Mouse (Mus musculus) heart, embryonic 10.5 days (tissue): ENCODE results near the gene Zfp787. TPM values are rescaled to one million over a fixed set of nuclear protein-coding genes. Genes with fewer than 3 reads are reported as not detected.

Experiments
- DNase-seq: peaks from one replicate; pipeline ENCODE4 v3.0.0-alpha.2; 2017; ENCODE audit warnings: low spot score
- H3K27ac ChIP-seq: fragments of 300-500 bp; sonication (generic); 2 replicates; pipeline ENCODE4 v1.5.1; 2016; ENCODE audit warnings: mild to moderate bottlenecking
- H3K27me3 ChIP-seq: fragments of 300-500 bp; sonication (generic); 2 replicates; pipeline ENCODE4 v1.6.1; 2016; ENCODE audit warnings: mild to moderate bottlenecking; ENCODE audit not compliant: poor library complexity, insufficient read depth, severe bottlenecking
- H3K36me3 ChIP-seq: fragments of 300-500 bp; sonication (generic); 2 replicates; pipeline ENCODE4 v1.6.1; 2016; ENCODE audit warnings: mild to moderate bottlenecking, moderate library complexity
- H3K4me1 ChIP-seq: fragments of 300-500 bp; sonication (generic); 2 replicates; pipeline ENCODE4 v1.6.1; 2016; ENCODE audit warnings: mild to moderate bottlenecking
- H3K4me3 ChIP-seq: fragments of 300-500 bp; sonication (generic); 2 replicates; pipeline ENCODE4 v1.5.1; 2016; ENCODE audit warnings: mild to moderate bottlenecking, moderate library complexity
- H3K9me3 ChIP-seq: fragments of 300-500 bp; sonication (generic); 2 replicates; pipeline ENCODE4 v1.6.1; 2016; ENCODE audit warnings: mild to moderate bottlenecking, moderate library complexity
- WGBS: fragments of 180-500 bp; shearing (Covaris S2); methylation state at CpG from one replicate; pipeline ENCODE4 v1.1.7; 2016; 5-methylcytosine and 5-hydroxymethylcytosine counted together
- polyA plus RNA-seq: library from polyadenylated mRNA; unstranded; fragments of >200 nt; fragmentation: Nextera tagmentation; extraction: Ambion mirVana; gene quantifications from 2 replicates; pipeline ENCODE4 v1.2.1, GENCODE M21; 2016

The Zfp787 gene
- 22.3 and 31.1 TPM in 2 replicates for polyA plus RNA-seq

DNA sequence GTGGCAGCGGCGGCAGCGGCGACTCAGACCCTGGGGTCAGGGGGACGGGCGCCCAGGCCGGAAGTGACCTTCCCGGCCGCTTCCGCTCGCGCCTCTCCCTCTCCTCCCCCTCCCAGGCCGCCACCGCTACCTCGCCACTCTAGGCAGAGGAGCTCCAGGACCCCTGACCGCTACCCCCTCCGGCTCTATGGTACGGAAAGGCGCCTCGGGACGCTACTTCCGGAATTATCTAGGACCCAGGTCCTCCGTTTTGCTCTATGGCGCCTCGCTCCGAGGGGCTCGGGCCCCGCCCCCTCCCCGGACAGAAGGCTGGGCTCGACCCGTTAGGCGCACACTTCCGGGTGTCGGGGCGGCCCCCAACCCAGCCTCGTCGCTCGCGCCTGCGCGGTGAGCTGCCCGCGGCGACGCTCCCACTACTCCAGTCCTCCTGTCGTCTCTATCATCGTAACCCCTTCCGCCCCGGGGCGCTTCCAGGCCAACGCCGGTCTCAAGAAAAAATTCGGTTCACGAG is at the start of gene Zfp787:
Zfp787 (minus strand) TSS at position 97 of the 511 bp plus-strand sequence.
- peak; percentile 98 for DNase-seq
- Histone ChIP-seq H3K27ac (peak within 1 kb of the TSS; percentile 95), H3K36me3 (no peaks in the 10 kb centered on the region), H3K4me3 (peak within 1 kb of the TSS; percentile 86), H3K27me3 (no peaks in the 10 kb centered on the region), H3K4me1 (peaks cover 22% of the 10 kb centered on the region), H3K9me3 (no peaks in the 10 kb centered on the region)
- under 1% methylated on average over 50 of the region's 54 CpGs for WGBS

GRCm38 (mm10) chr7:6204200-6204599 is 48.4 kb upstream of the Zfp787 start:
- Histone ChIP-seq H3K9me3 (no peaks in the 10 kb centered on the region), H3K4me3 (no peak overlapping the region), H3K27me3 (no peaks in the 10 kb centered on the region), H3K27ac (no peak overlapping the region), H3K36me3 (no peaks in the 10 kb centered on the region), H3K4me1 (no peaks in the 10 kb centered on the region)
- 72% methylated on average over 3 of the region's 3 CpGs for WGBS
- no peak for DNase-seq

DNA sequence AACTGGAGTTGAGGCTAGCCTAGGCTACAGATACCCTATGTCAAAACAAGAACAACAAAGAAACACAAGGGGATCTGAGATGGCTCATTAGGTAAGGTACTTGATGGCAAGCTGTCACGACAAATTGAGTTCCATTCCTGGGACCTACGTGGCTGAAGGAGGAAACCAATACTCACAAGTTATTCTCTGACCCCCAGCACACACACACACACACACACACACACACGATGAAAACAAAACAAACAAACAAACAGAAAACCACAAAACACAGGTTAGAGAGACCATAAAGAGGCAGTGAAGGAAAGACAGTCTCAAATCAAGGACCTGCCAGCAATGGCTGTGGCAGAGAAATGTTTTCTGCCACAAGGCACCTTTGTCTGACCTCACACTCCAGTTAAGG is 41.0 kb upstream of the Zfp787 start, which contains the start of gene Galp:
Galp (plus strand) TSS at position 301 of the 400 bp plus-strand sequence.
- no peak within 1 kb of the TSS for H3K4me3 ChIP-seq
- H3K27ac ChIP-seq = no peak within 1 kb of the TSS
- no peaks in the 10 kb centered on the region for H3K4me1 ChIP-seq
- H3K9me3 ChIP-seq = no peaks in the 10 kb centered on the region
- no peak for DNase-seq
- H3K27me3 ChIP-seq = no peaks in the 10 kb centered on the region
- 64% methylated on average over 3 of the region's 3 CpGs for WGBS
- no peaks in the 10 kb centered on the region for H3K36me3 ChIP-seq

DNA sequence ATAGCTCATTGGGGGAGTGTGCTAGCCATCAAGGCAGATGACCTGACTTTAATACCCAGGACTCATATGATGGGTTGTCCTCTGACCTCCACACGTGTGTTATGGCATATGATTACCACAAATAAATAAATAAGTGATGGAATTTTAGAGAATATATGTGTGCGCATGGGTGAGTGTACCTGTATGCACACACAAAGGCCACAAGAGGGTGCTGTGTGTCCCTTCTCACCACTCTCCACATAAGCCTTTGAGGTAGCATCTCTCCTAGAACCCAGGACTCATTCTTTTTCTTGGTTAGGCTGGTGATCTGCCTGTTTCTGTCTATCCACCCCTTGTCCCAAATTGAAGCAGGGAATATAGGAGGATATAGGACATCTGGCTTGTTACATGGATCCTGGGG is 40.0 kb upstream of the Zfp787 start:
- Histone ChIP-seq H3K36me3 (no peaks in the 10 kb centered on the region), H3K4me1 (no peaks in the 10 kb centered on the region), H3K9me3 (no peaks in the 10 kb centered on the region), H3K27ac (no peak overlapping the region), H3K4me3 (no peak overlapping the region), H3K27me3 (no peaks in the 10 kb centered on the region)
- 56% methylated on average over 2 of the region's 2 CpGs for WGBS
- no peak for DNase-seq

DNA sequence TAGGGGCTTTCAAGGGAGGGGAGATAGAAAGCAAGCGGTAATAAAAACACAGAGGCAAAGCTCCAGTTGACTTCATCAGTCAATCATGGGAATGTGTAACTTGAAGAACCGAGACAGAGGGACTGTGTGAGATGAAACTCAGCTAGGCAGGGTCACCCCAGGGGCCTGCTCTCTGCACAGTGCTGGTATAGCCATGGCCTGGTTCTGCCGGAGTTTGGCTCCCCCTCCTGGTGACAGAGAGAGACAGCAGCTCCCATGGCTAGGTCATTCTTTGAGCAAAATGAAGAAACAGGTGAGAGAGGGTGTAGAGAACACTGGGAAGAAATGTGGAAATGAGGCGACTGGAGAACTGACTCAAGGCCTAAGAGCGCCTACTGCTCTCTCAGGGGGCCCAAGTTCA is 38.3 kb upstream of the Zfp787 start:
- peaks cover 9% of the 10 kb centered on the region; the same call in 1 of the 2 replicates for H3K9me3 ChIP-seq
- no peak overlapping the region for H3K4me3 ChIP-seq
- H3K27me3 ChIP-seq = peaks cover 13% of the 10 kb centered on the region
- H3K4me1 ChIP-seq = 0 out of 2 replicates have a peak, but pooled peaks cover 5% of the 10 kb centered on the region
- no peak for DNase-seq
- WGBS = 19% methylated on average over 5 of the region's 5 CpGs
- no peak overlapping the region for H3K27ac ChIP-seq
- H3K36me3 ChIP-seq = peaks cover 13% of the 10 kb centered on the region

DNA sequence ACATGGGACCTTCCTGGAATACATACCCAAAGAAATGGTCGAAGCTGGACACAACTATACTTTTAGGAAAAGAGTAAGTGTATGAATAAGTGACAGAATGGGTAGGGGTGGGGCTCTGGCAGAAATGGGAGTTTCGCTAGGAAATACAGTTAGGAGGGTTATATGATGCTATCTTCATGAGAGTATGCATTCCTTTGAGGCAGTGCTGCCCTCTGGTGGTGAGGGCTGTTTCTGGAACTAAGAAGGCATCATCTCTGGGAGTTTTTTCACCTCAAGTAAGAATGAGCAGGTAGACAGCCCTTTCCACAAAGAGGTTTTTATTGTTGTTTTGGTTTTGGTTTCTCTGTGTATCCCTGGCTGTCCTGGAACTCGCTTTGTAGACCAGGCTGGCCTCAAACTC is 35.6 kb upstream of the Zfp787 start:
- Histone ChIP-seq H3K4me1 (0 out of 2 replicates have a peak, but pooled peaks cover 6% of the 10 kb centered on the region), H3K4me3 (no peak overlapping the region), H3K27me3 (peaks cover 25% of the 10 kb centered on the region), H3K9me3 (peaks cover 10% of the 10 kb centered on the region; the same call in 1 of the 2 replicates), H3K36me3 (peaks cover 41% of the 10 kb centered on the region), H3K27ac (no peak overlapping the region)
- 37% methylated on average over 3 of the region's 3 CpGs for WGBS
- no peak for DNase-seq

- Histone ChIP-seq H3K27ac (no peak overlapping the region), H3K4me1 (0 out of 2 replicates have a peak, but pooled peaks cover 6% of the 10 kb centered on the region), H3K9me3 (peaks cover 10% of the 10 kb centered on the region; the same call in 1 of the 2 replicates), H3K36me3 (peaks cover 57% of the 10 kb centered on the region), H3K27me3 (peaks cover 25% of the 10 kb centered on the region), H3K4me3 (peak overlapping the region; percentile 35)
- WGBS = 27% methylated on average over 45 of the region's 45 CpGs
- DNase-seq = no peak
Measured at GRCm38 (mm10) chr7:6189542-6189941, 33.7 kb upstream of the Zfp787 start.

GRCm38 (mm10) chr7:6186756-6187155 is 31.0 kb upstream of the Zfp787 start:
- no peak for DNase-seq
- H3K9me3 ChIP-seq = peaks cover 10% of the 10 kb centered on the region; the same call in 1 of the 2 replicates
- no peak overlapping the region for H3K4me3 ChIP-seq
- H3K36me3 ChIP-seq = peaks cover 67% of the 10 kb centered on the region
- H3K27ac ChIP-seq = no peak overlapping the region
- 77% methylated on average over 2 of the region's 2 CpGs for WGBS
- H3K27me3 ChIP-seq = peaks cover 25% of the 10 kb centered on the region
- H3K4me1 ChIP-seq = 0 out of 2 replicates have a peak, but pooled peaks cover 6% of the 10 kb centered on the region

DNA sequence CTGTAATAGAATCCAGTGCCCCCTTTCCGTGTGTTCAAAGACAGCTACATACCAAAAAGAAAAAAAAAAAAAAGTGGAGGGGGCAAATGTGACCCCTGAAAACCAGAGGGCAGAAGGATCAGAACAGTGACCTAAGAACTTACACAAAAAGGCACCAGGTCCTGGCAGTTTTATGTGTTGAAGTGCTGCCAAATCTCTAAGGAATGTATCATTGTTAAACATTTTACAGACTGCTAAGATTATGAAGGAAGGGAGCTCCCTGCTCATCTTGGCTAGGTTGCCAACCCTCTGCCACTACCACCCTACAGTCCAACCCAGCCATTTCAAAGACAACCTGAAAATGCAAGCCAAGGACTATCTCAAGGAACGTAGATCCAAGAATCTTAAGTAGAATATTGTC is 30.4 kb upstream of the Zfp787 start:
- Histone ChIP-seq H3K4me3 (no peak overlapping the region), H3K4me1 (0 out of 2 replicates have a peak, but pooled peaks cover 6% of the 10 kb centered on the region), H3K36me3 (peaks cover 67% of the 10 kb centered on the region), H3K27ac (no peak overlapping the region), H3K9me3 (peaks cover 10% of the 10 kb centered on the region; the same call in 1 of the 2 replicates), H3K27me3 (peaks cover 25% of the 10 kb centered on the region)
- no peak for DNase-seq
- 82% methylated on average over 2 of the region's 2 CpGs for WGBS

DNA sequence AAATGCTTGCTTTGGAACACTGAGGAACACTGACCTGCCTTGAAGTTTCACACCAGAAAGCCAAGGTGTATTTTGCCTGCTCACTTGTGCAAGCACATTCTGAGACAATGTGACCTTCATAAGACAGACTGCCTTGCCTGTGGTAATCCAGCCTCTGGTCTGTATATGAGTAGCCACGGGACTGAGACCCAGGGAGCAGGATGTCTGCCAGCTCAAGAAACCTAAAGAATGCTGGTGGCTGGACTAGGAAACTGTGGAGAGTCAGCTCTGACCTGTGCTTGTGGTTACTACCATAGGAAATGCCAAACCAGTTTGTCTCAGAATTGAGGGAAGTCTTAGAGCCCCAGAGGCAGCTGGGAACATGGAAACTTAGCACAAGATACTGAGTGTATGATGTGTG is 29.6 kb upstream of the Zfp787 start:
- Histone ChIP-seq H3K9me3 (peaks cover 10% of the 10 kb centered on the region; the same call in 1 of the 2 replicates), H3K4me3 (no peak overlapping the region), H3K4me1 (0 out of 2 replicates have a peak, but pooled peaks cover 6% of the 10 kb centered on the region), H3K27me3 (peaks cover 24% of the 10 kb centered on the region), H3K27ac (no peak overlapping the region), H3K36me3 (peaks cover 67% of the 10 kb centered on the region)
- 97% methylated on average over 1 of the region's 1 CpGs for WGBS
- no peak for DNase-seq

DNA sequence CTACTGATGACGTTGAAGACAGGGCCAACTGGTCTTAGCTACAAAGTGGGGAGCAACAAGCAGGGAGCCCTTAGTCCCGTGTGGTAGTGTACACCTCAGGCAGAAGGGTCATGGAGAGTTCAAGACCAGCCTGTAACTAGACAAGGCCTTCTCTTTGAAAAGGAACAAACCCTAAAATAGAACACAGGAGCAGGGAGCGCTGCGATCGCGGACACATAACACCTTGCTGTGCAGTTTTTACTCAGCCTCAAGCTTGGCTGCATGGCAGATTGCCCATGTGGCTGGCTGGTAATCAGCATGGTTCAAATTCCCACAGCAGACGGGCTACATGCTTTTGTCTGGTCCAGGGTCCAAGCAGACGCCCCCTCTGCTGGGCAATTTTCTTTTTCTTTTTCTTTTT is 28.7 kb upstream of the Zfp787 start:
- no peak for DNase-seq
- 69% methylated on average over 8 of the region's 8 CpGs for WGBS
- 0 out of 2 replicates have a peak, but pooled peaks cover 4% of the 10 kb centered on the region for H3K4me1 ChIP-seq
- H3K27ac ChIP-seq = no peak overlapping the region
- peaks cover 61% of the 10 kb centered on the region for H3K36me3 ChIP-seq
- peaks cover 6% of the 10 kb centered on the region; the same call in 1 of the 2 replicates for H3K9me3 ChIP-seq
- H3K4me3 ChIP-seq = no peak overlapping the region
- peaks cover 16% of the 10 kb centered on the region for H3K27me3 ChIP-seq

DNA sequence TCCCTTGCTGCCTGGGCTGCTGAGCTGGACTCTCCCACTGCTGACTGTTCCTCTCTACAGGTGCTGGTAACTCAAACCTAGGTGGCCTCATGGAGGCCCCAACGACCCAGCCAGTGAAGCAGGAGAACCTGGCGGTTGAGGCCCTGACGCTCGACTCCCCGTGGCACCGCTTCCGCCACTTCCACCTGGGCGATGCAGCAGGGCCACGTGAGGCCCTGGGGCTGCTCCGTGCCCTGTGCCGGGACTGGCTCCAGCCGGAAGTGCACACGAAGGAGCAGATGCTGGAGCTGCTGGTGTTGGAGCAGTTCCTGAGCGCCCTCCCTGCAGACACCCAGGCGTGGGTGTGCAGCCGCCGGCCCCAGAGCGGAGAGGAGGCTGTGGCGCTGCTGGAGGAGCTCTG is 28.0 kb upstream of the Zfp787 start:
- Histone ChIP-seq H3K27me3 (peaks cover 9% of the 10 kb centered on the region), H3K9me3 (no peaks in the 10 kb centered on the region), H3K4me1 (no peaks in the 10 kb centered on the region), H3K4me3 (no peak overlapping the region), H3K27ac (no peak overlapping the region), H3K36me3 (peaks cover 58% of the 10 kb centered on the region)
- WGBS = 89% methylated on average over 19 of the region's 19 CpGs
- DNase-seq = no peak

- Histone ChIP-seq H3K27me3 (no peaks in the 10 kb centered on the region), H3K27ac (no peak overlapping the region), H3K9me3 (no peaks in the 10 kb centered on the region), H3K4me1 (no peaks in the 10 kb centered on the region), H3K36me3 (peaks cover 50% of the 10 kb centered on the region), H3K4me3 (no peak overlapping the region)
- DNase-seq = no peak
Measured at GRCm38 (mm10) chr7:6182882-6183281, 27.1 kb upstream of the Zfp787 start.

DNA sequence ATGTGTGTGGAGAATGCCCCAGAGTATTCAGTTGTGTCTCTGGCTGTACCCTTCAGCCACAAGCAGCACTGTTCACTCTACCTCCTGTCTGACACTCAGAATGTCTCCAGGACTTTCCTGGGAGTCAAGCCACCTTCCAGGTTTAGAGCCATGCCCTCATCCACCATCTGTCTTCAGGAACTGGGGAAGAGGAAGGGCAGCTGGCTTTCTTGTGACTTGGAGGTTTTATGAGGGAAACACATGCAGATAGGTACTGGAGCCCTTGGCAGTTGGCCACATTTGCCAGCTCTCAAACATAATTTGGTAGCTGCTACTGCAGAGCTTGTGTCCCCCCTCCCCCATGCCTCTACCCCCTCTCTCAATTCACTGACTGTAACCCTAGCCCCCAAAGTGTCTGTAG is 23.2 kb upstream of the Zfp787 start:
- no peak for DNase-seq
- no peaks in the 10 kb centered on the region for H3K27me3 ChIP-seq
- H3K4me1 ChIP-seq = peaks cover 4% of the 10 kb centered on the region; the same call in 1 of the 2 replicates
- no peaks in the 10 kb centered on the region for H3K9me3 ChIP-seq
- peaks cover 17% of the 10 kb centered on the region for H3K36me3 ChIP-seq
- no peak overlapping the region for H3K27ac ChIP-seq
- H3K4me3 ChIP-seq = no peak overlapping the region
